Mouse (Mus musculus): ENCODE measurements around the gene Spns3.
A peak's percentile ranks its signal among the peaks of the same experiment; 100 is the strongest.

Spns3 gene

DNA sequence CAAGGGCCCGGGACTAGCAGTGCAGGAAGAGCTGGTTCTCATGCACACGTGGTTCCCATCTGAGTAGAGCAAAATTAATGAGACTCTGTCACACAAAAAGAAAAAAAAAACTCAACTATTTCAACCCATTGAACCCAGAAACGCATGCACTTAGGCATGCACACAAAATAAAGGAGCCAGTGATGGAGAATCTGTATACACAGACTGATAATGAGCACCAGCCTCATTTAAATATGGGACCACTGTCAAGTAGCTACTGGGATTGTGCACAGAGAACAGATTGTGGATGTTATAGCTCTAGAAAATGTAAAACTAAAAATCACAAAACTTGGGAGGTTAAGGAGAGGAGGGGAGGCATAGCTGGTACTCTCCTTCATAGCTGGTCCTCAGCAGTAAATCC is 35.3 kb downstream of the Spns3 start:
- DNase-seq (ENCODE audit: low spot score), result no peak

DNA sequence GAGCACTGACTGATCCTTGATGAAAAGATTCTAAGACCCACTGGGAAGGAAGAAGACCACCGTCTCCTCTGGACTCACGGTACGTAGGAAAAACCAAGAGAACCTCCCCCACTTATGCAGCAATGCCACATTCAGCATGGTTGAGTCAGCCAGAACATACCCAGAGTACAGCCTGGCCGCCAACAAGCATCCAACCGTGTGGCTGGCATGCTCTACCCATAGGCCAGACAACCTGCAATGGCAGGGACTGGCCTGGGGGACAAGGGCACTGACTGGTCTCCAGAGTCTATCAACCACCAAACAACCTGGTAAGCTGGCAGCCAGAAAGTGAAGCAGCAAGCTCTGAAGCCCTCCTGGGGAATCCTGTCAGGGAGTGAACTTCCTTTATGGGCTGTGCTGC is 41.7 kb downstream of the Spns3 start:
- DNase-seq (ENCODE audit: low spot score), result no peak

DNA sequence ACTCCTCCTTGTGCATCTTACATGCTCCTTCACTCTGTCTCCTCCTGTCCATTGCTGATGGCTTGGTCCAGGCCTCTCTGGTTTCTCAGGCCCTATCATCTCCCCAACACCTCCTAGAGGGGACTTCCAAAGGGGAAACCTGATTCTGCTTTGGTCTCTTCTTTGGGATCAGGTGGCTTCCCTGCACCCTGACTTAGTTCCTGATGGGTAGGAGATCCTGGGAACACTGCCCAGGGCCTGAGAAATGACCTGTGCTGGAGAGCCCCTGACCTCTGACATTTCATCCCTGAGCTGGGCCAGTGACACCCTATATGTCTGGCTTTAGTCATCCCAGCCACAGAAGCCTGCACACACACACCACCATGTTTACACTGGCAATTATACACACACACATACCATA is 42.7 kb downstream of the Spns3 start:
- DNase-seq (ENCODE audit: low spot score), result no peak

DNA sequence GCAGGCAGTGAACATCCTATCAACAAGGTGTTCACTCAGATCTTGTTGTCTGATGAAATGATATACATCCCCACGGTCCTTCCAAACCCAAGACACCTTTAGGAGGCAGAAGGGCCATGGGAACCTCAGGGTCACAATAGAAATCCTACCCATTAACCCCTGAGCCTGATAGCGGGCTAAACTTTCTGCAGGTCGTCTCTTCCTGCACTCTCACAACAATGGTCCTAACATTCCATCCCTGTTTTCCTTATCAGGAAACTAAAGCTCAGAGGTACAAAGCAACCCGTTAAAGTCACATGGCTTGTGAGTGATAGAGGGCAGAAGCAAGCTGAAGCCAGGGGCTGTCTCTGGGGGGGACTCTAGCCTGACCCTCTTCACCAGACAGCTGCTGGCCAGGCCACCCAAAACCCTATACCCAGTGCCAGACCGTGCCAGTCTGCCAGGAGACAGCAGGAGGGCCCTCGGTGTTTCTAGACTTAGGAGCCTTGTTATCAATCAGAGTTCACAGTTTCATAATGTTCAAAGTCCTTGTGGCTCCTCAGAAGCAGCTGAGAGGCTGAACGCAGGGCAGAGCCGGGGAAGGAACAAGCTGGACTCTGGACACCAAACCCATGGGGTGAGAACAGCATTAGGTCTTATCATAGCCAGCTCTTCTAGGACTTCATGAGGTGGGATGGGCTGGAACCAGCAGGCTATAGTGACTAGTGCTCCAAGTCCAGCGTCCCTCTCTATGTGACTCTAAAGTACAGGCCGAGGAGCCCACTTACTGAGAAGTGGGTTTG is 46.1 kb downstream of the Spns3 start:
- no peak for DNase-seq (ENCODE audit: low spot score)

DNA sequence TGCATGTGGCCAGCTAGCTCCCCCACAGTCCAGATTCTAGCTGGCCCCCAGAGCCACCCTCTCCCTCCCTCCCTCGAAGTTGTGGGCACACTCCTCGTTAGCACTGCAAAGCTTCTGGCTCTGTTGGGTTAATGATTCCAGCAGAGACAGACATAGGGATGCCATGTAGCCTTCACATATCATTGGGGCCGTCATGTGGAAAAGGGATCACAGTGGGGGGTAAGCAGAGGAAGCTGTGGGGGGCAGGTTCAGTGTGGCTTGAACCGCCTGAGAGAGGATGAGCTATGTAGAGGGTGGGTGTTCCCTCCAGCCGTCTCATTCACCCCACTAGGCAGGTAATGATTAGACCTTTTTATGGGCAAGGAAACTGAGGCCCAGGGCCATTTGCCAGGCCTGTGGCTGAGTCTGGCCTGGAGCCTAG is 46.8 kb downstream of the Spns3 start:
- no peak for DNase-seq (ENCODE audit: low spot score)

DNA sequence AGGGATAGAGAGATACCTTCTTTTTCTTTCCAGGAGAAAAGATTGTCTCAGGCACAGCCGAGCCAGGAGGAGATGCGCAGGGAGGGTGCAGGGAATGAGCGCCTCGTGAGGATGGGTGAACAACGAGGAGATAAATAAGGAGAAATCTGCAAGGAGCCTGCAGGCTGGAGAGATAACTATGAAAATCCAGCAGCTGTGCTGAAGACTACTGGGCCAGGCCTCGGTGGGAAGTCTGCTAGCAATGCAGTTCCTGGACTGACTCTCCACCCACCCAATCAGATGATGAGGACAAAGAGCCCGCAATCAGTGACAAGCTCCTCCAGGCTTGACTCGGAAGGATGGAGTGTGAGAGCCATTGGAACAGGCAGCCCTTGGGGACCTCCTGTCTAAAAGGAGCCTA is 48.1 kb downstream of the Spns3 start:
- no peak for DNase-seq (ENCODE audit: low spot score)

DNA sequence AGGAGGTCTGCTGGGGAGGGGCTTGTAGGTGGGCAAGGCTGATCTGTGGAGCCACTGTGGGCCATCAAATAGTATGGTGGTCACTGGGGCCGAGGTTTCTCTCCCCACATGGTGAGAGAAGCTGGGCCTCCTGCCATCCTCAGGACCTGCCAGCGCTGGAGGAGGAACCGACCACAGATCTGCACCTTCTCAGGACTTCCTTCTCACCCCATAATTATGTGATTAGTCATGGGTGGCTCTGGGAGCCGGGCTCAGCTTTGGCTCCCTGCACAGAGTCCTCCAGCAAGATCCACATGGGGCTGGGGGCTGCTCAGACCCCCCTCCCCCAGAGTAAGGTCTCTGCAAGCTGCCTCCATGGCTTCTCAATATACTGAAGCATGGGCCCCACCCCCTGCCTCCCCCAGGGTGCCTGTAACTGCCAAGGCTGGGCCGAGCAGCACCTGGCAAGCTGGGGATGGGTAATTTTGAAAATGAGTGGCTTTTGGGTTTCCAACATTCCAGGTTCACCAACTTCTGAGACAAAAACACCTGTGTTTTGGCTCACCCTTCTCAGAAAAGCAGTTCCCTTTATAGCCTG is 48.8 kb downstream of the Spns3 start:
- DNase-seq (ENCODE audit: low spot score), result no peak

DNA sequence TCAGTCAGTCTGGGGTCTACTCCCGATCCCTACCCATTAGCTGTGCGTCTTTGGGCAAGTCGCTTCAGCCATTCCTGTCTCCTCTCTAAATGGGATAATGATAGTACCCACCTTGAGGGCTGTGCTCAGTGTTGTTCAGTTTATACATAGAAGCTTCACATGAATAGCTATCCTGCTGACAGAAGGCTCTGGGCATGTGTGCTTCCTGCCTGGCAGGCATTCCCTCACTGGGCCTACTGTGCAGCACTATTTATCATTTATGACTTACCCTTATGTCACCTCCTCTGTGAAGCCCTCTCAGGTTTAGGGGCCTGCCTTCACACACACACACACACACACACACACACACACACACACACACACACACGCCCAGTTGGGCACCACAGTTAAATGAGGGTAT is 50.2 kb downstream of the Spns3 start:
- DNase-seq (ENCODE audit: low spot score), result no peak

DNA sequence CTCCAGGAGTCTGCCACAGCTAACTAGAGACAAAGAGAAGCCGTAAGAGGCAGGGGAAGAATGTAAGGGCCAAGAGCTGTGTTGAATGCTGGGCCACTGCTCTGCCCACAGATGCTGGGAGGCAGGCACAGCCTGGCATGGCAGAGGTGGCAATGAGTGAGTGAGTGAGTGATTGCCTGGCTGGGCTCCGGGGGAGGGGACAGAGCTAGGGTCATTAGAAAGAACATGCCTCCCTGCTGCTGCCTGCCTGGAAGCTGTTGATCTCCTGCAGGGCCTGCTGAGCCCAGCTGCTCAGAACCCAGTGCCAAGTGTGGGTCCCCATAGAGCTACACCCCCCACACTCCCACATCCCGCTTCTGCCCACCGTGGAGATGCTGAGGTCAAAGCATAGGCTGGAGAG is 52.9 kb downstream of the Spns3 start:
- no peak for DNase-seq (ENCODE audit: low spot score)

DNA sequence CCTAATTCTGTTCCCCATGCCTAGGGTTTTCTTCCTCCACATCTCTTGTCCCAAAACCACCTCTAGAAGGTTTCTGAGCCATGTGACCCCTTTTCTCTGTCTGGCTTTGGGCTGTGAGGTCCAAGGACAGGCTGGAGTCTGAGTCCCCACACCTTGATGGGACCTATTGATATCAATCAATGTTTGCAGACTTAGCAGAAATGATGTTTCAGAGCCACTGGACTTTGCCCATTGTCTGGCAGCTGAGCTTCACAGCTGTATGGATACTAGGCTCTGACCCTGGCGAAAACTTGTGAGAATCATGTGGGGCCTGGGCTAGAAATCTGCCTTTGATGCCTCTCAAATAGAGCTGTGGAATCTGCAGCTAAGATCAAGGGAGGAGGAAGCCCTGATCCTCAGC is 53.5 kb downstream of the Spns3 start:
- no peak for DNase-seq (ENCODE audit: low spot score)

DNA sequence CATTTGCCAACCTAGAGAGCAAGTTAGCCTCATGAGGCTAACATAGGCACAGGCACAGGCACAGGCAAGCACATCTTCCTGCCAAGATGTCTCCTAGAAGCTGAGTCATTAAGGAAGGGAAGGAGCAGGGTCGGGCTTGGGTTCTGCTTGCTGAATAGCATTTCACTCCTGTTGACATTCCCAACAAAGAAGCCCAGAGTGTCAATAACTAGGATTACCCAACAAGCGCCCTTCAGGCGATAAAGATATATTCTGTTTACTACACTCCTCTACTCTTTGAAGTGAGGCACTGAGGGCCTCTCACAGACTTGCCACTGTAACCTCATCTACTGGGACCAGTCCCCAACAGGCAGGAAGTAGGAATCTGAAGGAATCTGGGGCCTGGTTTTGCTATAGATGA is 54.2 kb downstream of the Spns3 start:
- no peak for DNase-seq (ENCODE audit: low spot score)

DNA sequence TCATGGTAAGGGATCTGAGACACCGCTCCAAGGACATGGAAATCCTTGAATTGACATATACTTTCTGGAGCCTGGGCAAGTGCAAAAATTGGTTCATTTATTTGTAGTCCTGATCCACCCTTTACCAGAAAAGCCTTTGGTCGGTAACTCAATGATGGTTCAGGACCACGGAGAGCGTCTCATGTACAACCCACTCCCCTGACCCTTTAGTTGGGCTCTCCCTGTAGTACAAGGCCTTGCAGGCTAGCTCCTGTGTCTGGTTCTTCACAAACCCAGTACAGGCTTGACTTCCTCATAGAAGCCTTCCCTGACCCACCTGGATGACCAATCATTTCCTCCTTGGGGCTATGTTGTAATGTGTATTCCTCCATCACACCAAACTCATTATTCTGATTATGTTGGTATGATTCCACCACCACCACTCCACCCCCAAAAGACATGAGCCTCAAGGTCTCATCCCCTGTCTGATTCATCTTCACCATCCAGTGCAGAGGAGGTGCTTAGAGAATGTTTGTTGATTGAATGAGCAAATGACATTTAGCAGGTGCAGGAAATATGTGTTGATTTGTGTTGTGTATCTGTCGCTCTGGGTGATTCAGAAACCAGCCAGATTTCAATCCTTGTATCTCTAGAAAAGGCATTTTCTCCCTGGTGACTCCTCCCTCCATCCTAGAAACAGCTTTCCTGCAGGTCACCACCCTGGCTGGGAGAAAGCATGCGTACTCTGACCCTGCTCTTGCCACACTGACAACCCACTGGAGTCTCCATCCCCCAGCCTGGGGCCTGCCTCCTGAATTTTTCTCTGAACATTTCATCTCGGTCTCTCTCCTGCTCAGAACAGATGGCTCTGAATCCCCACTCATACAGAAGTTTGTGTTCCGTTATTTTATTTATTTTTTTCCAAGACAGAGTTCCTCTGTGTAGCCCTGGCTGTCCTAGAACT is 56.0 kb downstream of the Spns3 start:
- peak; percentile 77 for DNase-seq (ENCODE audit: low spot score)

DNA sequence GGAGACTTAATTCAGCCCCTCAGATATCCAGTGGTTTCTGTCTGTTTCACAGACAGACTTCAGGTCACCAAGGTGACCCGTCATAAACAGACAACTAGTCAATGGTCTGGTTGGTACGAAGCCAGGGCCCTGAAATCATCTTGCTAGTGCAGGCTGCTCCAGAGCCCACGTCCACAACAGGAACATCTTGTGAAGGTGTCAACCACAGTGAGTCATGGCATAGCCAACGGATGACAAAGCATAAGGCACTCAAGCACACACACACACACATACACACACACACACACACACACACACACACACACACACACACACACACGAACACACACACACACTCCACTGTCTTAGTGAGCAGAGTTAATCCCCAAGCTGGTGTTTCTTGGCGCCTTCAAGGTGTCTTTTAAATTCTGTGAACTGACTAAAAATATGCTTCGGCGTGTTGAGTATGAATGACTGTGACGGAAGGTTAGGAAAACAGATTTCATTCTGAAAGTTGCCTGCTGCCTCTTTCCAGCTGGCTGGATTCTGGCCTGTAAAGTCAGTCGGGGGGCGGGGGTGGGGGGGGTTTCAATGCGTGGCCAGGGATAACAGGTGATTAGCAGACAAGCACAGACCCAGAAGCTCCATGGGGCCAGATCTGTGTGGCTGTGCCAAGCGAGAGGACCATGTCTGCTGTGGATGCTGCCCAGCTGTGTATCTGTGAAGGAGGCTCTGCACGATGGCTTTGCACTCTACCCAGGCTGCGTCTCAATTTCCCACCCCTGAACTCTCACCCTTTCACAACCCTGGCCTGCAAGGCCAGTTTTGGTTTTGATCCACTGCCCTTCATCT is 59.0 kb downstream of the Spns3 start:
- DNase-seq (ENCODE audit: low spot score), result no peak

DNA sequence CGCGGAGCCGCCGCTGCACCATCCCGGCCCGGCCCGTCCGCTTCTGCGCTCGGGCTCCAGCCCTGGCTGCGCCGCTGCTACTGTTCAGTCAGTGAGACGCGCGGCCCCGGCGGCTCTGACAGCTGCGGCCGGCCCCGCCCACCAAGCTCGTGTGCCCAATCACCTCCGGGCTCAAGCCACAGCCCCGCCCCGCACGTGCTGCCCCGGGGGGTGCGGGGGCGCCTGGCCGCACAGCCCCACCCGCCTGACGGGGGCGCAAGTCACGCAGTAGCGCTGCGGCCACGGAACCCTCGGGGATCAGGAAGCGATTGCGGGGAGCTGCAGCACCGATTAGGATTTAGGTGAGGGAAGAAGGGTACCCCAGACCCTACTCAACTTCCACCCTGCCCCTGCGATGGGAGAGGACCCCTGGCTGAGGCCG is 60.4 kb downstream of the Spns3 start, which contains the start of gene Spns2:
Spns2 (minus strand) TSS at position 24 of the 421 bp plus-strand sequence.
- DNase-seq (ENCODE audit: low spot score), result peak; percentile 91

DNA sequence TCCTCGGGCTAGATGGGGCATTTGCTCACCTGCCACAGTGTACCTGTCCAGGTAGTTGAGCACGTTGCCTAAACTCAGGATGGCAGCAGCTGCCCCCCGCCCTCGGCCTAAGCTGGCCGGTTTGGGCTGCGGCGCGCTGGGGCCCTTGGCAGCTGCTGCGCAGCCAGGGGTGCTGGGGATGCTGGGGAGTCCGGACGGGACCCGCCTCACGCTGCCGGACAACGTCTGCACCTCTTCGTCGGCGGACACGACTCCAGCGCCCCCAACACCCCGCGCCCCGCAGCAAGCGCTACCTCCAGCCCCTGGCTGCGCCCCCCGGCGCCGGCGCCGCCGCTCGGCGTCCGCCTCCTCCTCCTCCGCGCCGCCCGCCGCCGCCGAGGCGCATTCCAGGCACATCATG is 60.9 kb downstream of the Spns3 start:
- DNase-seq (ENCODE audit: low spot score), result no peak

DNA sequence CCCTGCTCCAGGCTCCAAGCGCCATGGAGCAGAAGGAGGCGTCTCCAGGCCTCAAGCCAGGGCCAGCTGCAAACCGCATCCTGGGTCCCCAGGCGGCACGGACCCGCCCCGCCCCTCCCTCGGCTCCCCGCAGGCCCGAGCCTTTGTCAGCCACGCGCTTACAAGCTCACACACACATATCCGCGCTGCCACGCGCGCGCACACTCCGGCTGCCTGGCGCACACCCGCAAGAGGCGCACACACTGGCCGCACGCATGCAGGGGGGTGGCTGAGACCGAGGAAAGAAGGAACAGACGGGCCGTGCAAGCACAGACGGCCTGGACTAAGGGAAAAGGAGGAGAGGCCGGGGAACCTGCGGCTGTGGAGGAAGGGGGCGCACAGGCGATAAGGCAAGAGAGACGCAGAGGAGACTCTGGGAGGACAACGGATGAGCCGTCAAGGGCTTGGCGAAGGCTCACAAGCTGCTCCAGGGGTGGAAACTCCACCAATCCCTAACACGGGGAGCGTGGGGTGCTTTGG is 61.5 kb downstream of the Spns3 start:
- DNase-seq (ENCODE audit: low spot score), result peak; percentile 45

DNA sequence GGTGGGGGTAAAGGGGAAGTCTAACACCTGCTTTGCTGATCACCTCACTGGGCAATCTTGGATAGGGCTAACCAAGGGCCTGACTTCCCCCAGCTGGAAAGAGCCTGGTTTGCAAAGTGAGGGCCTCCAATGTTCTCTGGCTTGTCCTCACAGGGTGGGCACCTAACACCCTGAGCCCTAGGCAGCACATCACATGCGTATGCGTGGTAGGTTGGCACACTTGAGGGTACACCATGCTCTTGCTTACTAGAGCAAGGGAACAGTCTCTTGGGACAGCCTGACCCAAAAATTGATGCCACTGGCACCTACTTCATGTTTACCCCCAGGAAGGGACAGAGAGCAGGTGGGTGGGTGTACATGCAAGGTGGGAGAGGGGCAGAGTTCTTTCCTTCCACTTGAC is 62.6 kb downstream of the Spns3 start:
- no peak for DNase-seq (ENCODE audit: low spot score)

DNA sequence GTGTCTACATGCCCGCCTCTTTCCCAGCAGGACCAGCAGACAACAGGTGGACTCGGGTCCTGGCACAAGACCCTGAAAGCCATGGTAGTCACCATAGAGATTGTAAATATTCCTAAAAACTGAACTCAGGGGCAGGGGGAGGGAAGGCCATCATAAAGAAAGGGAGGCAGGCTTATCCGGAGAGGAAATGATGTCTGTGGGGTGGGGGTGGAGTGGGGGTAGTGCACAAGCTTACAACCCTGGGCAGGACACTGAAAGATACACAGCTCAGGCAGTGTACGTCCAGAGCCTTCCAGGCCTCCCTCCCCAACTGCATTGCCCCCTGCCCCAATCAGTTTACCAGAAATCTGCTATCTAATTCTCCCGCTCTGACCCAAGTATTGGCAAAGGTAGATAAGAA is 63.1 kb downstream of the Spns3 start:
- DNase-seq (ENCODE audit: low spot score), result no peak

DNA sequence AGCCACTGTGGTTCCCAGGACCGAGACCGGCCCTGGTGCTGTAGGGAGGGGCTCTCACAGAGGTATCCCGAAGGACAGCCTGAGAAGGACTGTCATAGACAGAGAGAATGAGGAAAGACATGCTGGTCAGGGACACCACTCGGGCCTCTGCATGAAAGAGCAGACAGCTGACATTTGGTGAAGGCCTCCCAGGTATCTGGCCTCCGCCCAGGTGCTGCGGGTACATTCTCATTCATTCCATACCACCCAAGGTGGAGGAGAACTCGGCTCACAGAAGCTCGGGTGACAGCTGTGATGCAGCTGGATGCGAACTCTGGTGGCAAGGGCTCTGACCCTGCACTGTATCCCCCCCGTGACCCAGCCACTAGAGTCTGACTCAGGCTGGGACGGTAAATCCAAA is 64.3 kb downstream of the Spns3 start:
- DNase-seq (ENCODE audit: low spot score), result no peak

DNA sequence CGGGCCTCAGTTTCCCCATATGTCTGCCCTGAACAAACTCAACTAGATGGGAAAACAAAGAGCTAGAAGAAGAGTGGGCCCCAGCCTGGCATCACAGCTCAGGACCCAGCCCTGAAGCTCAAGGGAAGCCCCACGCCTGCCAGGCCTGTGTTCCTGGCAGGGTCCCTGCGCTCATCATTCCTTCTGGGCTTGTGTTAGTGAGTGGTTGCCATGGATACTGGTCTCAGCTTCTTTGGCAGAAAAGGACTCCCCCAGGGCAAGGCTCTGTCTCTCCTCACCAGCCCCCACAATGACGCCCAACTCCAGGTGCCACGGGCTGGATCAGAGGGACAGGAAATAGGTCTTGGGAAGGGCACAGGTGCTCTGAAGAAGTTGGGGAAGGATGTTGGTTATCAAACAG is 65.1 kb downstream of the Spns3 start:
- peak; percentile 12 for DNase-seq (ENCODE audit: low spot score)

DNA sequence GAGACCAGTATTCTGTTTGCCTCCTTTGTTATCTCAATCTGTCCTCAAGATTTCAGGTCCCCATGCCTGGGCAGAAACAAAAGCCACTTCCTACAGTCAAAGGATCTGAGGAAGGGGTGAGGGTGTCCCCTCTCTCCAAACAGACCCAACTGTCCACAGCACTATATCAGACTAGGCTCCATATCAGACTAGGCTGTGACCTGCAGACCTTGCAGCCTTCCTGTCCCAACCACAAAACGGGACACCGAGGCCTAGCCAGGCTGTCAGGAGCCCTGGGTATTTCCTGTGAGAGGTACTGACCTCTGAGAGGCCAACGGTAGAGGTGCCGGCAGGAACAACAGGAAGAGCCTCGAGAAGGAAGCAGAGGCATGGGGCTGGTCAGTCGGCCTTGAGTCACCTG is 65.8 kb downstream of the Spns3 start:
- no peak for DNase-seq (ENCODE audit: low spot score)

DNA sequence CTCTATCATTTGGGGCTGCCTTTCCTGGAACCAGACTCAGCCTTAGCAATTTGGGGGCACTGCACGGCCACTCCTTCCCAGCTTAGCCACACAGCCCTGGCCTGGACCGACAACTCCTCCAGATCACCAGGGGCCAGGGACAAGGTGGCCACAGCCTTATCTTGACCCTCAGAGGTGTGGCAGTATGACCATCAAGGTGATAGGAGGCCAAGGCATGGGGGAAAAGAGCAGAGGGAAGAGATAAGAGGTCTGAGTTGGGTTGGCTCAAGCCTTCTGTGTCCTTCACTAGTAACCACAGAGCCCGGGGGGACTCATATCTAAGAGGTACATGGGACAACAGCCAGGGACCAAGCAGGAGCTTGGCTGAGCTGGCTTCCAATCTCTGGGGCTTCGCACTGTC is 68.4 kb downstream of the Spns3 start:
- DNase-seq (ENCODE audit: low spot score), result no peak

All from embryo, embryonic 10.5 days (tissue).